Mouse (Mus musculus) 416B (cell line): ENCODE measurements at regions not wholly inside any gene's neighbourhood (a gene's known extent, or its start where the extent isn't known, plus 50 kb on each side); places are given as distances from the start of the nearest gene placed in this dataset.

ENCODE experiments used
- DNase-seq: peaks from one replicate; pipeline ENCODE4 v3.0.0; 2011; ENCODE audit warnings: low read depth

GRCm38 (mm10) chr9:84408260-84409203 is 483.6 kb downstream of the Bckdhb start:
- DNase-seq: no peak
